Mouse (Mus musculus) forebrain, embryonic 14.5 days (tissue): Measurements from ENCODE around the gene Eif4g3. TPM values are rescaled to one million over a fixed set of nuclear protein-coding genes. Genes with fewer than 3 reads are reported as not detected.
"Not testable (repeated sequence)": the region's sequence is repeated elsewhere in the genome, so short reads cannot be mapped to it uniquely, and the experiment has no call there.

ENCODE experiments used
- ATAC-seq: fragments of 200-750 bp; cut with Nextera tagmentation; 2 replicates; pipeline ENCODE4 v1.8.0; 2017; ENCODE audit warnings: mild to moderate bottlenecking, moderate library complexity
- DNase-seq: peaks from one replicate; pipeline ENCODE4 v3.0.0-alpha.2; 2015; ENCODE audit warnings: low spot score
- H3K27ac ChIP-seq: fragments of 300-500 bp; sonication (generic); 2 replicates; pipeline ENCODE4 v1.5.1; 2014; ENCODE audit warnings: low read depth, mild to moderate bottlenecking, control low read depth, low read length, moderate library complexity
- H3K27me3 ChIP-seq: fragments of 300-500 bp; sonication (generic); replicated peaks from 2 replicates; pipeline ENCODE4 v1.6.1; 2014; ENCODE audit warnings: low read length, control low read depth, mixed read lengths; ENCODE audit not compliant: control insufficient read depth, insufficient read depth
- H3K36me3 ChIP-seq: fragments of 300-500 bp; sonication (generic); 2 replicates; pipeline ENCODE4 v1.6.1; 2014; ENCODE audit warnings: low read length, control low read depth; ENCODE audit not compliant: control insufficient read depth, insufficient read depth
- H3K4me1 ChIP-seq: fragments of 300-500 bp; sonication (generic); 2 replicates; pipeline ENCODE4 v1.6.1; 2014; ENCODE audit warnings: antibody characterized with exemption, low read length, control low read depth; ENCODE audit not compliant: control insufficient read depth, insufficient read depth
- H3K4me2 ChIP-seq: fragments of 300-500 bp; sonication (generic); 2 replicates; pipeline ENCODE4 v1.6.1; 2014; ENCODE audit warnings: mild to moderate bottlenecking, control low read depth, low read length
- H3K4me3 ChIP-seq: fragments of 300-500 bp; sonication (generic); 2 replicates; pipeline ENCODE4 v1.5.1; 2014; ENCODE audit warnings: low read depth, low read length, control low read depth
- H3K9ac ChIP-seq: fragments of 300-500 bp; sonication (generic); 2 replicates; pipeline ENCODE4 v1.6.1; 2014; ENCODE audit warnings: mild to moderate bottlenecking, low read length, control low read depth, moderate library complexity
- H3K9me3 ChIP-seq: fragments of 300-500 bp; sonication (generic); replicated peaks from 2 replicates; pipeline ENCODE4 v1.6.1; 2016; ENCODE audit warnings: low read length, control low read depth, mixed read lengths; ENCODE audit not compliant: control insufficient read depth
- WGBS: fragments of 180-500 bp; shearing (Covaris S2); extraction: QIAGEN DNeasy Blood & Tissue Kit; methylation state at CpG from one replicate; pipeline ENCODE4 v1.1.7; 2014; 5-methylcytosine and 5-hydroxymethylcytosine counted together
- polyA plus RNA-seq: library from polyadenylated mRNA; unstranded; fragments of >200 nt; fragmentation: Nextera tagmentation; extraction: Ambion mirVana; gene quantifications from 2 replicates; pipeline ENCODE4 v1.2.1, GENCODE M21; 2014

The Eif4g3 gene
- polyA plus RNA-seq, 1 experiment from 2014 or later: 31.6 TPM

DNA sequence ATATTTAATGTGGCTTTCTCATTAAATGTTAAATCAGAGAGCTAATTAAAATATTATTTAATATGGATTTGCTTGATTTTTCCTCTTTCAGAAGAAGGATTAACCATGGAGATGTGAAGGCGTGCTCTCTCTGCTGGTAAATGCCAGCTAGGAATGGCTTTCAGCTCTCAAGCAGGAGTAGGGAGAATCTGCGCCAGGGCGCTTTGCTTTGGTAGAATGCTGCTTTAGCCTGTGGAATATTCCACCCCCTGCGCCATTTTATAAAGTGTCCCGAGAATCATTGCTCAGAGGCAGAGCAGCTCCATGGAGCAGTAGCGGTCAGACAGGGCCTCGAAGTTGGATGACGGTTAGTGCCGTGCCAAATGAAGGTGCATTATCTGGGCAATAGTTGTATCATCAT is 58.7 kb downstream of the Eif4g3 start:
- DNase-seq (no peak), ATAC-seq (no peak)
- no peaks in the 10 kb centered on the region for H3K27me3 ChIP-seq
- H3K4me1 ChIP-seq: no peaks in the 10 kb centered on the region
- H3K27ac ChIP-seq: no peak overlapping the region
- no peak overlapping the region for H3K4me3 ChIP-seq
- 91% methylated on average over 9 of the region's 9 CpGs for WGBS
- no peaks in the 10 kb centered on the region for H3K9me3 ChIP-seq
- no peak overlapping the region for H3K4me2 ChIP-seq
- peaks cover 27% of the 10 kb centered on the region for H3K36me3 ChIP-seq
- H3K9ac ChIP-seq: no peak overlapping the region

DNA sequence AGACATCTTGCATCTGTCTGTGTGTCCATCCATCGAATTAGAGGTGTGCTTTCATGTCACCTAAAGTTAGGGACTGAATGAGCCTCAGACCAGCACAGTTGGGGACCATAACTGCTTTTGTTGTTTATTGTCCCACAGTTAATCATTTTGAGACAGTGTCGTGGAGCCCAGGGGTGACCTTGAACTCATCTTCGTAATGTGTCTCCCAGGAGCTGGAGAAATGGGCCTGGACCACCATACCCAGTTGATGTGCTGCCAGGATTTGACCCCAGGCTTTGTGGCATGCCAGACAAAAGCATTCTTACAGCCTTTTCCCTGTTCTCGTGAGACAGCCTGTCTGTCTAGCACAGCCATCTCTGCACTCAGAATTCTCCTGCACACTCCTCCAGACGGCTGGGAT is 63.8 kb downstream of the Eif4g3 start:
- Histone ChIP-seq H3K36me3 (peaks cover 17% of the 10 kb centered on the region), H3K9ac (no peak overlapping the region), H3K4me2 (no peak overlapping the region), H3K4me1 (no peaks in the 10 kb centered on the region), H3K27me3 (no peaks in the 10 kb centered on the region), H3K9me3 (no peaks in the 10 kb centered on the region), H3K27ac (no peak overlapping the region), H3K4me3 (no peak overlapping the region)
- ATAC-seq (no peak), DNase-seq (no peak)
- 79% methylated on average over 5 of the region's 5 CpGs for WGBS

DNA sequence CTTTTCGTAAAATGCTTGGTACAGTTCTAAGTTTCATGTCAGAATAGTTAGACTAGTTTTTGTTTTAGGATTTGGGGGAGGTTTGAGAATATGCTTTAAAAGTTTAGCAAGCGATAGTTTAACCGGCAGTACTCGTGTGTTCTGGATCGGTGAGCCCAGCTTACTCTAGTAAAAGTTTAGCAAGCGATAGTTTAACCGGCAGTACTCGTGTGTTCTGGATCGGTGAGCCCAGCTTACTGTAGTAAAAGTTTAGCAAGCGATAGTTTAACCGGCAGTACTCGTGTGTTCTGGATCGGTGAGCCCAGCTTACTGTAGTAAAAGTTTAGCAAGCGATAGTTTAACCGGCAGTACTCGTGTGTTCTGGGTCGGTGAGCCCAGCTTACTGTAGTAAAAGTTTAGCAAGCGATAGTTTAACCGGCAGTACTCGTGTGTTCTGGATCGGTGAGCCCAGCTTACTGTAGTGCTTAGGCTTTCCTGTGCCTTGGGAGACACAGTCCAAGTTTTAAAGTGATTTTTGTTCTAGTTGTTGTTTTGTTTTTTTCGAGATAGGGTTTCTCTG is 64.5 kb downstream of the Eif4g3 start:
- 97% methylated on average over 22 of the region's 22 CpGs for WGBS
- peaks cover 18% of the 10 kb centered on the region for H3K36me3 ChIP-seq

DNA sequence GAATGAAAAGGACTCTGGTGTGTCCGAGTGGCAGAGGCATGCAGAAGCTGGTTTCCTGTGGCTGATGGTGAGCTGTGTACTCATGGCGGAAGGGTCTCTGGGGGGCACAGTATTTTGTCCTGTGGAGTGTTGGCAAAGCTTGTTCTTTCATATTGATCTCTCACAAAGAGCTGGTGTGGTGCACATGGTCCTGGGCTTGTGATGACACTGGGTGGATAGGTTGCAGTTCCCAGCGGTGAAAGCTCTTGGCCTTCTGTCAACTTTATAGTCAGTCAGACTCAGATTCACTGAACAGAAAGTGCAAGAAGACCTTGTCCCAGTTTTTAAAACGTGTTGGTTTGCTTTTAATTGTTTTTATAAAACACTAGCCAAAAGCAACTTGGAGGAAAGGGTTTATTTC is 68.3 kb downstream of the Eif4g3 start:
- H3K36me3 ChIP-seq: peaks cover 21% of the 10 kb centered on the region
- no peak overlapping the region for H3K27ac ChIP-seq
- no peak overlapping the region for H3K4me2 ChIP-seq
- no peaks in the 10 kb centered on the region for H3K4me1 ChIP-seq
- WGBS: 88% methylated on average over 4 of the region's 4 CpGs
- ATAC-seq (no peak), DNase-seq (no peak)
- no peak overlapping the region for H3K9ac ChIP-seq
- no peaks in the 10 kb centered on the region for H3K27me3 ChIP-seq
- no peaks in the 10 kb centered on the region for H3K9me3 ChIP-seq
- no peak overlapping the region for H3K4me3 ChIP-seq

More for the DNA sequence above, 64.5 kb downstream of the Eif4g3 start:
- not testable (repeated sequence) for H3K27me3 ChIP-seq, DNase-seq, H3K9ac ChIP-seq, ATAC-seq, H3K4me2 ChIP-seq, H3K4me3 ChIP-seq, H3K4me1 ChIP-seq, H3K27ac ChIP-seq, H3K9me3 ChIP-seq

DNA sequence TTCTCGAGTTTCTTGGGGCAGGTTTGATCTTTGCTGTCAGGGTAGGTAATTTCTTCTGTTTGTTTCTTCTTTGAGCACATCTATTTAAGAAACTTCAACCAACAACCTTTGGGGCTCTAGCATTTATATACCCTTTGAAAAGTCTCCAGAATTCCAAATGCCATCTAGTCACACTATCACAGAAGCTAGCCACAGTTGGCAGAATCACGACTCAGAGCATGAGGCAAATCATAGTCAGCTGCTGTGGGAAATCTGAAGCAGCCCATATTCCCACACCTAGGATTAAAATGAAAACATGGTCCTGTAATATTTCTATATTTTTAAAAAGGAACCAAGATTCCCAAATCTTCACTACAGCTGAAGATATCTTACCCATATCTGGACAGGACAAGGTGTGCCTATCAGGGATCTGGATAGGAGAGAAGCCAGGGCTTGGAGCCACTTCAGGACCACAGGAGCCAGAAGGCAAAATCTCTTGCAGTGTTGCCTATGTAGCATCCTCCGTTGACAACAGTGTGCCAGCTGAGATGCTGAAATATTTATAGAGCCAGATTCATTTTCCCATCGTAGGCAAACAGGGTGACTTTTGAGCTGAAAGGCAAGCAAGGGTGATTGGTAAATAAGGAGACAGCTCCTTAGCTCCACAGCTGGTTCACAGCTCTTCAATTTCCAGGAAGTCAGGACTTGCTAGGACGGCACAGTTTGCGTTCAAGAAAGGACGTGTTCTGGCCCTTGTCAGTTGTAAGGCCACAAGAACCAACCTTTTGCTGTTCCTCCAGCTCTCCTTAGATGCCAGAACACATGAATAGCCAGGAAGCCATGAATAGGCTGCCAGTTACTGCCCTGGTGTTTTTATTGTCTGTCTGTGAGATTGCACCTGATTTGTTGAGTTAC is 70.8 kb downstream of the Eif4g3 start:
- H3K27ac ChIP-seq: no peak overlapping the region; the same call in 1 of the 2 replicates
- H3K27me3 ChIP-seq: no peaks in the 10 kb centered on the region
- DNase-seq (no peak), ATAC-seq (no peak)
- no peak overlapping the region for H3K4me3 ChIP-seq
- peaks cover 8% of the 10 kb centered on the region; the same call in 1 of the 2 replicates for H3K4me1 ChIP-seq
- H3K9ac ChIP-seq: no peak overlapping the region
- no peaks in the 10 kb centered on the region for H3K9me3 ChIP-seq
- 76% methylated on average over 7 of the region's 7 CpGs for WGBS
- H3K36me3 ChIP-seq: peaks cover 29% of the 10 kb centered on the region
- no peak overlapping the region for H3K4me2 ChIP-seq

DNA sequence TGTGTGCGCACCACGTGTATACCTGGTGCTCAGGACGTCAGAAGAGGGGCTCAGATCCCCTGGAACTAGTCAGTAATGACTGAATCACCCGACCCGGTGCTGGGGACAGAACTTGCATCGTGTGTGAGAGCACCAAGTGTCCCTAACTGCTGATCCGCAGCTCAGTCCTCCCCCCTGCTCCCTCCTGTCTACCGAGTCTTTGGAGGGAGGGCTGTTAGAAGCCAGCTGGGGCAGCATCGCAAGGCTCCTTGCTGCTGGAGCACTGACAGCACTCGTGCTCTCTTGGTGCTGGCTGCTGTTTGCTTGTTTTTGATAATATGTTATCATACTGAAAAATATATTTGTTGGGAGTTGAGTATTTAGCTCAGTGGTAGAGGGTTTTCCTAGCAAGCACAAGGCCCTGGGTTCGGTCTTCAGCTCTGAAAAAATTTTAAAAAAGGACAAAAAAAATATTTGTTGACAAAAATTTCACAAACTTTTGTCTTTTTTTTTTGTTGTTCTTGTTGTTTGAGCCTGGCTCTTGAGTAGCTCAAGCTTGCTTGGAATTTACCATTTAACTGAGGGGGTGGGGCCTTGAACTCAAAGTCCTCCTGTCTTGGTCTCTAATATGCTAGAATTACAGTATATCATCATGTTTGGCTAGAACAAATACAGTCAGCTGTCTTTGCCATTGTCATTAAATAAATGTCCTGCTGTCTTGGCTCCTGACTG is 72.2 kb downstream of the Eif4g3 start:
- WGBS: 89% methylated on average over 11 of the region's 11 CpGs

DNA sequence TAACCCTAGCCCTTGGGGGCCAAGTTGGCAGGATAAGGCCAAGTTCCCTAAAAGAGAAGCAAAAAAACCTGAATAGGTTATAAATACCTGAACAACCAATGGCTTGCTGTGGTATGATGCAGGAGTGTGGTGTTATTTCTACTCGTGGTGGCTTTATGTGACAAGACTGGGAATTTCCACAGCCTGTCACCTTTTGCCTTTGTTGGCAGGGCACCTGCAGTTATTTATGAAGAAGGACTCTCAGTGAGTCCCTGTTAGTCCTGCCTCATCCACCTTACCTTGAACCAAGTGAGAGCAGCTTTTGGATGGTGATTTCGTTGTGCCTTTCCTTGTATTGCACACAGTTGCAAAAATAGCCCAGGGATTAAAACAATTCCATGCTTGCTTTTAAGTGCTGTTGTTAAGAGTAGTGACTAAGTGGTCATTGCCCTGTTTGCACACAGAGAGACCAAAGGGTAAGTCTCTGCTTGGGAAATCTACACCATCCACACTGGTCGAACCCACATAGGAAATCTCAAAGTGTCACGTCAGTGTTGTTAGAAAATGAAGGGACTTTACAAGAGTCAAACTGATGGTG is 72.9 kb downstream of the Eif4g3 start:
- no peak overlapping the region for H3K9ac ChIP-seq
- no peak for ATAC-seq
- H3K36me3 ChIP-seq: peaks cover 35% of the 10 kb centered on the region
- WGBS: 88% methylated on average over 4 of the region's 4 CpGs
- no peak overlapping the region for H3K27ac ChIP-seq
- no peak overlapping the region for H3K4me2 ChIP-seq
- peaks cover 9% of the 10 kb centered on the region; the same call in 1 of the 2 replicates for H3K4me1 ChIP-seq
- H3K27me3 ChIP-seq: no peaks in the 10 kb centered on the region
- DNase-seq: no peak
- H3K4me3 ChIP-seq: no peak overlapping the region
- H3K9me3 ChIP-seq: no peaks in the 10 kb centered on the region

More for the DNA sequence above, 72.2 kb downstream of the Eif4g3 start:
- no peak overlapping the region for H3K4me3 ChIP-seq
- no peak for DNase-seq
- peaks cover 31% of the 10 kb centered on the region for H3K36me3 ChIP-seq
- H3K27ac ChIP-seq: no peak overlapping the region
- H3K27me3 ChIP-seq: no peaks in the 10 kb centered on the region
- ATAC-seq: no peak
- no peak overlapping the region for H3K4me2 ChIP-seq
- H3K4me1 ChIP-seq: peaks cover 9% of the 10 kb centered on the region; the same call in 1 of the 2 replicates
- H3K9me3 ChIP-seq: no peaks in the 10 kb centered on the region
- no peak overlapping the region for H3K9ac ChIP-seq

DNA sequence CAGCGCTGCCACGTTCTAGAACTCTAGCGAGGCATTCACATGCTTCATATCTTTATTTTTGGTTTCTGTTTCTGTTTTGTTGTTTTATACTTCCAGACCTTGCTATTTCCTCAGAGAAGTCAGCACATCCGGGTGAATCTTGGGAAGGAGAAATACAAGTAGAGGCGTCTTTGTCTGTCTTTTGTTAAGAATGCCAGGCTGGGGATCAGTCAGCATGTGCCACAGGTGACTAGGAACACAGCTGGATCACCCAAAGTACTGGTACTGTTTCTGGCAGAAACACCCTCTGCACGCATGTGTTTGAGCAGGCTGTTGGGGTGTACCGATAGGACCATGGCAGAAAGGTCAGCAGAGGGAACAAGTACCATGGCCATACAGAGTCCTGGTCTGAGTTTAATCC is 73.6 kb downstream of the Eif4g3 start:
- H3K4me2 ChIP-seq: no peak overlapping the region
- peaks cover 10% of the 10 kb centered on the region; the same call in 1 of the 2 replicates for H3K4me1 ChIP-seq
- no peak for DNase-seq
- no peak overlapping the region for H3K27ac ChIP-seq
- no peak for ATAC-seq
- no peaks in the 10 kb centered on the region for H3K9me3 ChIP-seq
- H3K4me3 ChIP-seq: no peak overlapping the region
- H3K9ac ChIP-seq: no peak overlapping the region
- 91% methylated on average over 7 of the region's 7 CpGs for WGBS
- peaks cover 35% of the 10 kb centered on the region for H3K36me3 ChIP-seq
- H3K27me3 ChIP-seq: no peaks in the 10 kb centered on the region
